Mouse (Mus musculus) ovary, postnatal 36 days (tissue): ENCODE measurements around the gene Ttll13.

ENCODE experiments used
- DNase-seq: peaks from one replicate; pipeline ENCODE4 v3.0.0; 2022; ENCODE audit warnings: low spot score, mixed read lengths

Gene Ttll13

DNA sequence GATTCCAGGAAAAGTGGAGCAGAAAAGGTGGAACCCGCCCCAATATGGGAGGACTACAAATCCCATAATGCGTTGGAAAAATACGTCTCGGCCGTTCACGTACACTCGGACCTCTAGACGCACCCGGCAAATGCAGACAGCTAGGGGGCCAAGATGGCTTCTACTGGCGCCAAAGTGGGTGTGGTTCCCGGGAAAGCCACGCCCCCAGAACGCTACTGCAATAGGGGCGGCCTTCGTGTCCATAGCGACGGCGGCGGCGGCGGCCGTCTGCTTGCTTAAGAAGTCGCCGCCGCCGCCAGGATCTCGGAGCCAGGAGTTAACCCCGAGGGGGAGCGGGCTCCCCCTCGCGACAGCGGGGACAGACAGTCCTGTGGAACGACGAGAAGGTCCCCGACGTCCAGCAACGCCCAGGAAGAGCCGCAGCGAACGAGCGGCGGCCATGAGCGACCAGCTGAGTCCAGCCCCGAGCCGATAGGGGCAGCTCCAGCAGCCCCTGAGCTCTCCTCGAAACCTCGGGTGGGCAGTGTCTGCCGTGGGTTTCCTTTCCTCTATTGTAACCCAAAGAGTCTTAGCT, at the start of gene Ttll13:
Gene Ttll13, plus strand, starts transcription at position 229 of the 574 bp plus-strand sequence.
- DNase-seq = peak; percentile 97

DNA sequence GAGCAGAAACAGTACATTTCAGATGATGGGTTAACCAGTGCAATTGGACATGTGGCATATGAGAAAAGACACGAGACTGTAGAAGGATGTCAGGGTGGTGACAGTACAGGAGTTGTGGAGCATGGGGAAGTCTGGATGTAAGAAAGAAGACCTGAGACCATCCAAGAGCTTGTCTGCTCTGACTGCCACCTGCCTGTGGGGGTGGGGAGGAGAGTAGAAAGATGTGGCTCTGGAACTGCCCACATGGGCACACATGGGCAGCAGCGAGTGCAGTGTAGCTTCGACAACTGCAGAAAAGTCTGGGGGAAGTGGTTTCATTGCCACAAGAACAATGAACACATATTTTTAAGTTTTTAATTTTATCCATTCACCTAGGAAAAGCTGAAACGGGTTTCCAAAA, 48.8 kb upstream of the Ttll13 start:
- no peak for DNase-seq

DNA sequence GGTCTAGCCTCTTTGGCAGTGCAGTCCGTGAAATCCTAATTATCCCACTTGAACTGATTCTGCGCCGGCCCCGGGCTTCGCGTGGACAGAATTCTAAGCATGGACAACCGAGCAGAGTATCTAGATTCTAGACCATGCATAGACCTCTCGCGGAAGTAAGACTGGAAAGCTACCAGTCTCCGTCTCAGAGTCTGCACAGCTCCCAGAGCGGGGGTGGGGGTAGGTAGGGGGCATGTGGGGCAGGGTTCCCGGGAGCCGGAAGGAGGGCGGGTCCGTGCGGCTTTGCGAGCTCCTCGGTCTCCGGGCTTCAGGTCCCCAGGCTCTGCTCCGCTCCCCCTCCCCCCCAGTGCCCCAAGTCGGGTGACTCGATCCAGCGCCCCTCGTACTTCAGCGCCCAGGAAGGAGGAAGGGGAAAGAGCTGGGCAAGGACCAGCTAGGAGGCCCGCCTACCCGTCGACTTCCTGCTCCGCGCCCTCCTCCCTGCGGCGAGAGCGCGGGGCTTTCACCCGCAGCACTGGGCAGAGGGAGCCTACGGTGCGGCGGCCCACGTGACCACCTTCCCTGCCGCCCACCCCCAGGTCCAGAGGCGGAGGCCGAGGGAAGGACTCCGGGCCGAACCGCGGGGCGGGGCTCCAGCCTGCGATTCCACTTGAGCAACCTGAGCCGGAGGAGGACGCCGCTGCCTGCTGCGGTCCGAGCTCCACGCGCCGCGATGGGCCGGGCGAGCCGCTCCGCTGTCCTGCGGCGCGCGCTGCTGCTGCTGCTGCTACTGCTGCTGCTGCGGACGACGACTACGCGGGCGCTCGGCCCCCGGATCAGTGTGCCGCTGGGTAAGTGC, 48.0 kb upstream of the Ttll13 start:
- DNase-seq = peak; percentile 89

DNA sequence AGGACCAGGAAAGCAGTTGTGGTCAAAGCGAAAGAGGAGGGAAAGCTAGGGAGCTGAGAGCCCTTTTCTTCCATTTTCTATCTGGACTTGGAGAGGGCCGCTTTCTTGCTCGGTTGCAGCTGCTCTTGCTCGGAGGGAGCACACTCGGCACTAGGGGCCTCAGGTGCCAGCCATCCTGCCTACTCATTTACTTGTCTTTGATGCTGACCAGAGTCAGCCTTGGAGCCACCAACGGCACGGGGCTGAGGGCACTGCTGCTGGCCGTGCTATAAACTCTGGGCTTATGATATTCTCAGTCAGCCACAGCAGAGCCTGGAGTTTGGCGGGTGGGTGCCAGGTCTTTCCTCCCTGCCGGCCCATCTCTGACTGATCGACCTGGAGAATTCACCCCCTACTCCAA, 47.3 kb upstream of the Ttll13 start:
- no peak for DNase-seq

DNA sequence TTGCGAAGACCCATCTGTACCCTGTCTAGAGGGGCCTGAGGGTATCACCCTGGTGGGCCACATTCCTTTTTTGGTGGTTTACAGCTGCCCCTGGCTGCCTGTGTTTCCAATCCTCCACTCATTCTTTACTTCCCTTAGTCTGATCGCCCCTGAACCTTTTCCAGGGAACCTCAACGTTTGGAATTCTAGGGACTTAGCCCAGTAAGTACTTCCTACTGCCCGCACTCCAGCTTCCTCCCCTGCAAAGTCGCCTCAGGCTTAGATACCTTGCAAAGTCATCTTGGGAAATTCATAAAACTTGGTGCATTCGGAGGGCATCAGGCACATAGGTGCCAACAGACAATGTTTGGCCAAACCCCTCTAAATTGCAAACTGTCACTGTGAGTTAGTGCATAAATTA, 46.9 kb upstream of the Ttll13 start:
- DNase-seq = no peak

DNA sequence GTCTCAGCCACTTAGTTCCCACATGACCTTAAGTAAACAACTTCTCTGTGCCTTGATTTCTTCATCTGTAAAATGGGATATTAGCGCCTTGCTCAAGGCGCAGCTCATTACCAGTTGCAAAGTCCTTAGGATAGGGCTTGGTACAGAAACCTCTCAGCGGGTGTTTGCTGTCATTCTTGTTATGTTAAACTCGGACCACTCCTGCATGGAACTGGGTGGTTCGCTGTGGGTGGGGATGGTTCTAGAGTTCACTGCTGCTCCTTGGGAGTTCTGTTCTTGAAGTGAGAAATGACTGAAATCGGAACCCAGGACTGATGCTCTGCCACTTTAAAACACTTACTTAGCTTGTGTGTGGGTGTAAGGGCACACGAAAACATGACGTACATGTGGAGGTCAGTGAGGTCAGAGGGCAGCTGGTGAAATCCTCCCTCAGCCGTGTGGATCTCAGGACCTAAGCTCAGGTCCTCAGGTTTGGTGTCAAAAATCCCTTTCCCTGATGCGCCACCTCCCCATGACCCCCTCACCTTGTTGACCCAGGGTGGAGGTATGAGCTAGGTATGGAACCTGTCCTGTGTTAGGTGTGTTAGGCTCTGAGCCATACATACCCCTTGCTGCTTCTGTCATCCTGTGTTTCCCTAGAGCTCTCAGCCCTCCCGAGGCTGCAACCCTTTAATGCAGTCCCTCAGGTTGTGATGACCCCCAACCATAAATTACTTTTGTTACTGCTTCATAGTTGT, 46.2 kb upstream of the Ttll13 start:
- no peak for DNase-seq

DNA sequence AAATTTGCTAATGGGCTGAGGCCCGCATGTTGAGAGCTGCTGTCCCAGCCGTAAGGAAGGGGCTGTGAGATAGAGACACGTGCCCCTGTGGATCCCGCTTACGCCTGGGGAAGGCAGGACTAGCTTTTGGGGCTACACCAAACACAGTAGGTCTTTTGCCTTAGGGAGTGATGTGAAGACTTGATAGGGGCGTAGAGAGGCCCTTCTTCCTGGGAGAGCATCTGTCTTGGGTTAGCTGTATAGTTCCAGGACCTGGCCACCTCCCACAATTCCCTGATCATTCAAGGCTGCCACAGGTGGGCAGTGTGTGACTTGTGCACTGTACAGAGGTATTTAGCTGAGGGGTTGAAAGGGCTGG, 45.6 kb upstream of the Ttll13 start:
- DNase-seq = no peak

DNA sequence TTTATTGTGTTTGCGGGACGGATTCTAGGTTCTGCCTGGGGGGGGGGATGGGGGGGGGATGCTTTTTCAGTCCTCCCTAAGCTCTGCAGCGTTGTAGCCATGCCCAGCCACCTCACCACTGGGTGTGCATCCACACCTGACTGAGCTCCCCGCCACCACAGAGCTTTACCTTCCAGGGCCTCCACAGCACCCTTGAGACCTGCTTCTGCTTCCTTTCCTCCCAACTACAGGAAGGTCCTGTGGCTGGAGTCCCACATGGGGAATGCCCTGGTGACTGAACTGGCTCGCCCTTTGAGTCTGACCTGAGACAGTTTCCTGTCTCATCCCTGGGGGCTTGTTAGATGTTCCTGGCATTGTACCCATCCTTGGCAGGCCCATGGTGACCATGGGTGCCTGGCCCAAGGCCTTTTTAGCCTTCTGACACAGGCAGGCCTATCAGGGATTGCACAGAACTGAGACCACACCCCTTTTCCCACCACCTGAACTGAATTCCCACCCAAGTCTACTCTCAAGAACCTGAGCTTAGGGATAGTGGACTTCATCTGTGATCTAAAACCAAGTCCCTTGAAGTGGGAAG, 45.1 kb upstream of the Ttll13 start:
- DNase-seq = no peak

DNA sequence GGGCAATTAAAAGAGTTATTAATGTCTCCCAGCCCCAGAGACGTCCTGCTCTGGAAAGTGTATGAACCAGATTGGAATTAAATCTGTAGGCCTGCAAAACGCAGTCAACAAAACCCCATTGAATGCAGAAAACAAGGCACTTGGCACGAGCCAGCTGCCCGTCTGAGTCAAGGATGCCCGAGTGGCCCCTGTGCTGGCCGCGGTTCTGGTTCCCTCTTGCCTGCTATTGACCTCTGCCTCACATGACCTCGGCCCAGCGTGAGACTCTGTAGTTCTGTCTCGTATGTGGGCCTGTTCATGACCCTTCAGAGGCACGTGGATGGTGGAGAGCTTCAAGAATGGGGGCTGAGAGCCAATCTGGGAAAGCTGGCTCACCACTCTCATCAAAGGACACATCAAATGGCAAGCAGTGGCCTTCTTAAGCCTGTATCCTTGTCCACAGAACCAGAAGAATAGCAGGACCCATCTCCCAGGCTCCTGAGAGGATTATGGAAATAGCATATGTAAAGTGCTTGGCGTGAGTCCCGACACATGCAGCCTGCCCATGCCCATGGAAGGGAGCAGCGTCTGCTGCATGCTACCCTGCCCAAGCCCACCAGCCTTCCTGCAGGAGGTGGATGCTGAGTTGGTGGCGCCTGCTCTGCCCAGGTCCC, 44.2 kb upstream of the Ttll13 start:
- no peak for DNase-seq

DNA sequence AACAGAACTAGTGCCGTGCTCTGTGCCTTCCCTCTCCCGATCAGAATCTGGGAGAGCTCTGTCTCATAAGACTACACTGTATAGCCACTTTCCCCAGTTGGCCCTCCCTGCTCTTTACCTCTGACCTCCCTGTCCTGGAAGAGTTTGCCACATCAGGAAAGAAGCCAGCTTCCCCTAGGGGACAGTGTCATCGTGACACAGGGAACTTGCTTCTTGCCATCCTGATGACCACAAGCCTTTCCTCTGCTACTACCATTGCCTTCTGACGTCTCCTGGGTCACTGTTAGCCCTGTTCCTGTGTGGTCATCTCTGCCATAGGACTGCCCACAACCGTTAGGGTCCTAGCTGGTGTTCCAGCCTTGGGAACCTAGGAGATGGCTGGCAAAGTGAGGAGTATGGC, 43.2 kb upstream of the Ttll13 start:
- DNase-seq = no peak

DNA sequence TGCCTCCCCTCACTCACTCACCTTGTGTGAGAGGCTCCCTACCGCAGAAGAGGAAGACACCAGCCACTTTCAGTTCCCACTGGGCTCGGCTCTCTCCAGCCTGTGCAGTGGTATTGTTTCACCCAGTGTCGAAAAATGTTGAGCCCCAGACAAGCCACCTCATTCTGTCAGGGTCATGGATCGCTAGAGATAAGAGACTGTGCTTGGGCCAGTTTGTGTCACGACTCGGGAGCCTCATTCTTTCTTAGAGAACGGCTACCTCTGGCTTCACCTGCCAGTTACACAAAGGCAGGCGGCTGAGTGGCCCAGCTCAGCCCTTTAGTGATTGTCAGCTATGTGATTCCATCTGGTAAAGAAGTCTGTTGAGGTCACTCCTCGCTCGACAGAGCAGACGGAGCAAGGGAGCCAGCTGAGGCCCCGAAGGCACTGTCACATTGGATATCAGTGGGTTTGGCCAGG, 42.5 kb upstream of the Ttll13 start:
- no peak for DNase-seq

DNA sequence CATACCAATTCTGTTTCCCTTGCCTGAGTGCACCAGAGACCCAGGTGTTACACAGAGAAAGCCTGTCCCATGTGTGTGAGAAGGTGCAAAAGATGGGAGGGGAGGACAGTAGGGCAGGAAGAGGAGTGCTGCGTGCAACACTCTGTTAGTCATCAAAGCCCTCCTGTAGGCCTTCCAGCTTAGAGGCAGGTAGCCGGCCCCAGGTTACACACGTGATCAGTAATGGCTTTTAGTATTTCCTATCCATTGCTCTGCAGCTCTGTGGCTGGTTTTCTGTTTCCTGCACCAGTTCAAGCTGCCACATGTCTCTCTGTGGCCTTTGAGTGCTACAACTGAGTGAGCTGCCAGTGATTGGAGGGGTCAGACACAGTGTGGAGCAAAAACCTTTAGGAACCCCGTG, 41.8 kb upstream of the Ttll13 start:
- no peak for DNase-seq

DNA sequence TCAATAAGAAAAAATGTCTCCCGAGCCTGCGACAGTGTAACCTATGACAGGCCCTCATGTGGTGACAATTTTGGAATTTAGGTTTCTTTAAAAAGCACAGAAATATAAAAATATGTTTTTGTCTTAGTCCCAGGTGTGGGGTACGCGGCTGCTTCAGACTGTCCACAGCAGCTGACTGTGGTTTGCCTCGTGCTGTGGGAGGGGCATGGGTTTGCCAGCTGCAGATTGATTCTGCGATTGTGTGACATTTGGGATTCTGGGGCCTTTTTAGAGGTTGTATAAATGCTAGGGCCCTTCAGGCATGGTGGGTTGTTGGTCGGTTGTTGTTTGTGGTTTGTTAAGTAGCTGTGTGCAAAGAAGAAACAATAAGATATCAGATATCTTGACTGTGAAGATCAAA, 41.2 kb upstream of the Ttll13 start:
- DNase-seq = no peak

DNA sequence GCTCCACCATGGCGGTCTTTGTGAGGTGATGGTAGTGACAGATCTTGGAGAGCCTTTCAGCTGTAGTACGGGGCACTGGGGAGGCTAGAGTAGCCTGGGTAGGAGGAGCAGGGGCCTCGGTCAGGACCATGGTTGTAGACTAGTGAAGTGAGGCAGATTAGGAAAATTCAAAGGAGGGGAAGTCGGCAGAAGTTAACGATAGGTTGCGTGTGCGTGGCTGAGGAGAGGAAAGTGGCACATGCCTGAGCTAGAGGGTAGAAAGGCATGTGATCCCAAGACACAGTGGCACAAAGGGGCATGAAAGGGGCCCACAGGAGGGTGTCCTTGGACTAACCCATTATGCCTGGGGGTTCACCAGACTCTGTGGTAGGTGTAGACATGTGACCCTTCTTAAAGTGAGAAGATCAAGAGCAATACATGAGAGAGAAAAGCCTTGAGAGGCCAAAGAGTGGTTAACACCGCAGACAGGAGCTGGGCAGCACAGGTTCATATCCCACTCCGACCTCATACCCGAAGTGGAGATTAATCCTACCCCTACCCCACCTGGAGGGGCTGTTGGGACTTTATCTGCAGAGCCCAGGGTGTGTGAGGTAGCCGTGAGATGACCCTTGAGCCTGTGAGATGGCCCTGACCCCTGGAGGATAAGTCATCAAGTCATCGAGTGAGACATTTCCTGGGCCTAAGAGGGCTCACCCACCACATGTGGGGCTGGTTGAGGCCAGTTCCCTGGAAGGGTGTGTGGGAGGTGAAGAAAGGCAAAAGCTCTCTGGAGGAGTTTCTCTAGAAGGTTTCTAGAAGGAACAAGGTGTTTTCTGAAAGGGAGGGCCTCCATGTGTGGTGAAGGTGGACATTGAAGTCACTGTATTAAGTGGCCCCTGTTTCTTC, 40.2 kb upstream of the Ttll13 start:
- no peak for DNase-seq

DNA sequence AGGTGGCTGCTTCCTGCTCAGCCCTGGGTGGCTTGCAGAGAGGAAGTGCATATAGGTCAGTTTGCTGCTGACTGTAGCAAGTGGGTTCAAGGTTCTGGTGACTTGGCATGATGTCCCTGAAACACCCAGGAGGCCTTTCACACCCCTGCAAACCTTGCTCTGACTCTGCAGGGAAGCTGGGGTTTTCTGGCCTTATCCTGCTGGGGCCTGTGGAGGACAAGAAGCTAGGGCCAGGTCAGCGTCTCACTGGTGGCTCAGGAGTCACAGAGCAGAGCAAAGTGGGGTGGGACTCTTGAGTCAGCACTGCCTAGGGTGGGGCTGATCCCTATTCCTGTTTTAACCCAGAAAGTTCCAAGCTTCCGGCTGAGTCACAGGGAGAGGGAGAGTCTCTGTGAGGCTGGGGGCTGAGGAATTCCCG, 38.9 kb upstream of the Ttll13 start:
- DNase-seq = no peak

DNA sequence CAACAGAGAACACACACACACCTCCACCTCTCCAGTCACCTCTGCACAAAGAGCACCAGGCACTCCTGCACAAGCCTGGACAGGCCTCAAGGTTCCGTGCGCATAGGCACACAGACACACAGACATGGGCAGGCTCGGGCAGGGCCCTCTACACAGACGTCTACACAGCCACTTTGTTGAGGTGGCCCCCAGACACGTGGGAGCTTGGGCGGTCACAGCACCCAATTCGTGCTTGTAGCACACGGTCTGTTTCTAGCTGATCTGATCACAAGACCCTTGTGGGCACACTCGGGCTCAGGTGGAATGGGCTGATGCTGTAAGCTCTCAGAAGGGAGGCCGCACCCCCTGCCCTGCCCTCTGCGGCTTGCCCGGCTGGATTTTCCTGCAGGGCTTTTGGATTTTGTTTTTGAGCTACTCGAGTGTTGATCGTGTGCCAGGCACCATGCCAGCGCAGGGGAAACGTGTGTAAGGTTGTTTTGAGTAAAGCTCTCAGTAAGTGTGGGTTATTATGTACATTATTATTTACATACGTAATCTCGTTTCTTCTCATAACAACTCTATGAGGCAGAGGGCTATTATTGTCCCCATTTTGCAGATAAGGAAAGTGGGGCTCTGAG, 38.0 kb upstream of the Ttll13 start:
- no peak for DNase-seq

DNA sequence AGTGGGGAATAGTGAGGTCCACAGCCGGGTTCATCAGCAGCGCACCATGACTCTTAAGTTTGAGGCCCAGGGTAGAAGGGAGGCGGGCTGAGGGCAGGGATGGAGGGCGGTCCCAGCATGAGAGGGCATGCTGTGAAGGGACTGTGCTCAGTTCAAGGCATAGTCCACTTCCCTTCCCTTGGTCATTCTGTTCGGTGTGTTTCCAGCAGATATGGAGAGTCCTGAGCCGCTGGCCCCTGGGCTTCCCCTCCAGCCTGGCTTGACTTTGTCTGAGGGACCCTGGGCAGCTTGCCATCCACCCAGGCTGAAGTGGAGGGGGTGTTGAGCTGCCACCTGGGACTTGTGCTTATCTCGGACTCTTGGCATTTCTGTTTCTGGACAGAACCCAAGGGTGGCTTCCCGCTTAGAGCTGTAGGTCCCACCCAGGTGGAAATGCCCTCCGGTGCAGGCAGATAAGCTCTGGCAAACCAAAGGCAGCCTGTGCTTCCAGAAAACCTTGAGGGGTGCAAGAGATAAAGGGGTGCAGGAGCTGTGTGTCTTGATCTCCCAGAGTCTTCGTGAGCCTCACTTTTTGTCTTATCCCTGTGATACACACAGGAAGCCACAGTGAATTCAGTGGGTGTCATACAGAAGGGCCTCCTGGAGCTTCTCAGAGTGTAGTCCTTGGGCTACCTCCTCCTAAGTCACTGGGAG, 37.3 kb upstream of the Ttll13 start:
- DNase-seq = peak; percentile 77

DNA sequence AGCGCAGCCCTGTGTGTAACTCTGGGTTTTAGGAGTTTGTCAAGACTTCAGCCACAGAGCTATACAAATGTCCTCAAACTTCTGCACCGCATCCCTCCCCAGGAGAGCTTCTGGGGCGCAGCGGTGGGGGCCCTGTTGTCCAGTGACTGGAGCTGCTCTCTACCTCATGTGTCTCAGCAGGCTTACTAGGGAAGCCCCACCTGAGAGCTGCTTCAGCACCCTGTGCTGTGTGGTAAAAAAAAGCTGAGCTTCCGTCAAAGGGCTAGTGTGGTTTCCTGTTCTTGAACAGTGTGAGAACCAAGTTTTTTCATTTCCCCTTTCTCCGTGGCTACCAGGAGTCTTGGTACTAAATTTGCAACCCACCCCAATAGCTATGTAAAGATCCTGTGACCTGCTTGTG, 36.5 kb upstream of the Ttll13 start:
- DNase-seq = no peak

DNA sequence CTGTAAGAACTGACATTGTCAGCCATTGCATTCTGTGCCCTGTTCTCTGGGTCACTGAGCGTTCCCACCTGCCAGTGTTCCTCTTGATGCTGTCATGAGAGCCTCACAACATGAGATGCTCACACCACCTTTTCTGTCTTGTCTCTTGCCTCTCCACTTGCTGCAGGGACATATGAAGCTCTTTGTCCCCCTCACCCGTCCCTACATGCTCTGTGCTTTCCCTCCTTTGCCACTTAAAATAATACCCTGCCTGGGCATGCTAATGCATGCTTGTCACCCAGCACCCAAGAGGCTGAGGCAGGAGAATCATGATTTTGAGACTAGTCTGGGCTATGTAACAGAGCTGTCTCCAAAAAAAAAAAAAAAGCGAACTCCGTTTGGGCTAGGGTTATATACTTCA, 35.2 kb upstream of the Ttll13 start:
- DNase-seq = no peak

DNA sequence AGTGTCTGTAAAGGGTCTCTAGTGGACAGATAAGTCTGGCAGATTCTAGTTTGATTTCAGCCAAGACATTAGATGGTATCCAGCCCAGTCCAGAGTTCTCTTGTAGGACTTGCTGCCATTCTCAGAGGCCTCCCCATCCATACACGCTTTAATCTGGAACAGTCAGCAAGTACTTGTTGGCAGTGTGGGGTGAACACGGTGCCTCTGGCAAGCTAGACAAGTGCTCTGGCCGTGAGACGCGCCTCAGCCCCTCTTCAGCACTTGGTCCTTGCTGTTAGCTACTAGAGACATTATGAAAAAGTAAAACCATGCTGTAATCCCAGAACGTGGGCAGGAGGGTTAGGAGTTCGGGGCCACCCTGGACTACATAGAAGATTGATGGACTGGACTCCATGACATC, 32.6 kb upstream of the Ttll13 start:
- DNase-seq = no peak
